Mouse (Mus musculus) kidney, adult 2 months (tissue): Measurements from ENCODE around the gene Gm9508. TPM values are rescaled to one million over a fixed set of nuclear protein-coding genes. Genes with fewer than 3 reads are reported as not detected.

Experiments used
- DNase-seq: peaks from one replicate; pipeline ENCODE4 v3.0.0; 2021
- H3K27ac ChIP-seq: fragments of 200-500 bp; 2 replicates; pipeline ENCODE4 v1.5.1; 2012; ENCODE audit warnings: low read depth, low read length, control low read depth, inconsistent platforms; ENCODE audit not compliant: insufficient read depth
- H3K27me3 ChIP-seq: fragments of 200-500 bp; replicated peaks from 2 replicates; pipeline ENCODE4 v1.6.1; 2012; ENCODE audit warnings: mild to moderate bottlenecking, moderate library complexity, low read length, inconsistent platforms; ENCODE audit not compliant: control insufficient read depth, insufficient read depth
- H3K36me3 ChIP-seq: fragments of 200-500 bp; 2 replicates; pipeline ENCODE4 v1.6.1; 2012; ENCODE audit warnings: mild to moderate bottlenecking, moderate library complexity, low read length, inconsistent platforms; ENCODE audit not compliant: control insufficient read depth, insufficient read depth
- H3K4me1 ChIP-seq: fragments of 200-500 bp; 2 replicates; pipeline ENCODE4 v1.6.1; 2011; ENCODE audit warnings: low read length; ENCODE audit not compliant: control insufficient read depth, insufficient read depth
- H3K4me3 ChIP-seq: fragments of 200-500 bp; 2 replicates; pipeline ENCODE4 v1.5.1; 2011; ENCODE audit warnings: mild to moderate bottlenecking, low read depth, low read length, control low read depth; ENCODE audit not compliant: insufficient read depth
- CTCF ChIP-seq: fragments of 200-500 bp; conservative IDR thresholded peaks from 2 replicates; pipeline ENCODE4 v1.5.1; 2011; ENCODE audit warnings: low read depth, mild to moderate bottlenecking, control low read depth, low read length, moderate library complexity, mixed read lengths; ENCODE audit not compliant: insufficient read depth, insufficient read length
- POLR2A ChIP-seq: fragments of 200-500 bp; IDR thresholded peaks from one replicate; pipeline ENCODE4 v1.6.1; 2011; ENCODE audit warnings: low read depth, low read length, control low read depth
- WGBS: fragments of 180-500 bp; shearing (Covaris S2); methylation state at CpG from one replicate; pipeline ENCODE4 v1.1.7; 2018; 5-methylcytosine and 5-hydroxymethylcytosine counted together
- polyA plus RNA-seq: library from polyadenylated mRNA; depleted of rRNA; stranded (reverse); fragments of >200 nt; gene quantifications from 2 replicates; pipeline ENCODE4 v1.2.3, GENCODE M21; 2012; rRNA removed

The Gm9508 gene
- polyA plus RNA-seq, 1 experiment, result not detected

GRCm38 (mm10) chr10:77670710-77671109, 26.3 kb downstream of the Gm9508 start:
- H3K36me3 ChIP-seq, result no peaks in the 10 kb centered on the region
- no peak overlapping the region for H3K27ac ChIP-seq
- no peak for TF ChIP-seq CTCF
- TF ChIP-seq POLR2A, result no peak
- no peak for DNase-seq
- no peaks in the 10 kb centered on the region for H3K4me1 ChIP-seq
- 84% methylated on average over 4 of the region's 4 CpGs for WGBS
- no peaks in the 10 kb centered on the region for H3K27me3 ChIP-seq
- no peak overlapping the region for H3K4me3 ChIP-seq

GRCm38 (mm10) chr10:77667402-77667801, 29.6 kb downstream of the Gm9508 start:
- no peak for TF ChIP-seq POLR2A
- TF ChIP-seq CTCF, result no peak
- H3K36me3 ChIP-seq, result no peaks in the 10 kb centered on the region
- no peak overlapping the region for H3K27ac ChIP-seq
- no peak for DNase-seq
- 59% methylated on average over 4 of the region's 4 CpGs for WGBS
- H3K27me3 ChIP-seq, result no peaks in the 10 kb centered on the region
- H3K4me3 ChIP-seq, result no peak overlapping the region
- no peaks in the 10 kb centered on the region for H3K4me1 ChIP-seq

GRCm38 (mm10) chr10:77666342-77666741, 30.7 kb downstream of the Gm9508 start:
- TF ChIP-seq POLR2A (no peak), CTCF (no peak)
- 54% methylated on average over 8 of the region's 8 CpGs for WGBS
- Histone ChIP-seq H3K36me3 (no peaks in the 10 kb centered on the region), H3K4me1 (no peaks in the 10 kb centered on the region), H3K27me3 (no peaks in the 10 kb centered on the region), H3K27ac (no peak overlapping the region), H3K4me3 (no peak overlapping the region)
- no peak for DNase-seq

GRCm38 (mm10) chr10:77663949-77664665, 32.9 kb downstream of the Gm9508 start:
- no peak for DNase-seq
- Histone ChIP-seq H3K27me3 (no peaks in the 10 kb centered on the region), H3K4me1 (no peaks in the 10 kb centered on the region), H3K36me3 (no peaks in the 10 kb centered on the region), H3K27ac (no peak overlapping the region), H3K4me3 (no peak overlapping the region)
- no peak for TF ChIP-seq CTCF
- WGBS, result 29% methylated on average over 43 of the region's 43 CpGs

- H3K36me3 ChIP-seq, result no peaks in the 10 kb centered on the region
- 24% methylated on average over 15 of the region's 15 CpGs for WGBS
- H3K4me3 ChIP-seq, result no peak overlapping the region
- H3K27ac ChIP-seq, result no peak overlapping the region
- H3K27me3 ChIP-seq, result no peaks in the 10 kb centered on the region
- DNase-seq, result peak; percentile 62
- H3K4me1 ChIP-seq, result no peaks in the 10 kb centered on the region
- no peak for TF ChIP-seq POLR2A
- no peak for TF ChIP-seq CTCF
These were observed 38.6 kb downstream of the Gm9508 start for GRCm38 (mm10) chr10:77658286-77658994.

- no peaks in the 10 kb centered on the region for H3K27me3 ChIP-seq
- no peak overlapping the region for H3K4me3 ChIP-seq
- no peaks in the 10 kb centered on the region for H3K4me1 ChIP-seq
- H3K27ac ChIP-seq, result no peak overlapping the region
- no peak for DNase-seq
- 89% methylated on average over 9 of the region's 9 CpGs for WGBS
- H3K36me3 ChIP-seq, result no peaks in the 10 kb centered on the region
- TF ChIP-seq CTCF, result no peak
- no peak for TF ChIP-seq POLR2A
These were observed 45.0 kb downstream of the Gm9508 start for GRCm38 (mm10) chr10:77652046-77652445.

GRCm38 (mm10) chr10:77647901-77648300, 49.1 kb downstream of the Gm9508 start:
- TF ChIP-seq POLR2A (no peak), CTCF (no peak)
- H3K36me3 ChIP-seq, result 0 out of 2 replicates have a peak, but pooled peaks cover 2% of the 10 kb centered on the region
- WGBS, result 89% methylated on average over 8 of the region's 8 CpGs
- H3K27ac ChIP-seq, result no peak overlapping the region
- no peaks in the 10 kb centered on the region for H3K27me3 ChIP-seq
- H3K4me1 ChIP-seq, result no peaks in the 10 kb centered on the region
- DNase-seq, result no peak
- H3K4me3 ChIP-seq, result no peak overlapping the region

GRCm38 (mm10) chr10:77647461-77647860, 49.6 kb downstream of the Gm9508 start:
- Histone ChIP-seq H3K4me1 (no peaks in the 10 kb centered on the region), H3K4me3 (no peak overlapping the region), H3K27ac (no peak overlapping the region), H3K36me3 (peaks cover 2% of the 10 kb centered on the region; the same call in 1 of the 2 replicates), H3K27me3 (no peaks in the 10 kb centered on the region)
- no peak for DNase-seq
- WGBS, result 81% methylated on average over 1 of the region's 1 CpGs
- no peak for TF ChIP-seq CTCF
- no peak for TF ChIP-seq POLR2A

Other genes with a start within 250 kb of the Gm9508 start
- gene Fam207a, start 181.4 kb downstream of the Gm9508 start, polyA plus RNA-seq, result 30.5 and 31.4 TPM in 2 replicates
- gene Itgb2, start 167.0 kb downstream of the Gm9508 start, polyA plus RNA-seq, result 6.5 and 13.6 TPM in 2 replicates
- gene Pttg1ip, start 115.5 kb downstream of the Gm9508 start, polyA plus RNA-seq, result 321 and 342 TPM in 2 replicates
- gene Sumo3, start 91.1 kb downstream of the Gm9508 start, polyA plus RNA-seq, result 241 and 269 TPM in 2 replicates
- gene Gm49325, start 91.0 kb downstream of the Gm9508 start, polyA plus RNA-seq, result not detected in 2 replicates
- gene Ube2g2, start 75.0 kb downstream of the Gm9508 start, polyA plus RNA-seq, result 29.9 and 33.8 TPM in 2 replicates
- 0.86 and 1.2 TPM in 2 replicates for gene Tspear, start 10.7 kb downstream of the Gm9508 start, polyA plus RNA-seq
- not detected in 2 replicates for gene Gm19402, start 6.5 kb downstream of the Gm9508 start, polyA plus RNA-seq
- gene Gm10272, start 9.4 kb upstream of the Gm9508 start, polyA plus RNA-seq, result not detected in 2 replicates
- not detected in 2 replicates for gene Gm10024, start 14.2 kb upstream of the Gm9508 start, polyA plus RNA-seq
- not detected in 2 replicates for gene Gm10142, start 18.6 kb upstream of the Gm9508 start, polyA plus RNA-seq
- gene Krtap12-1, start 23.4 kb upstream of the Gm9508 start, polyA plus RNA-seq, result not detected in 2 replicates
- not detected in 2 replicates for gene Gm10100, start 29.3 kb upstream of the Gm9508 start, polyA plus RNA-seq
- gene Gm18596, start 45.4 kb upstream of the Gm9508 start, polyA plus RNA-seq, result not detected in 2 replicates
- not detected in 2 replicates for gene Gm9736, start 54.1 kb upstream of the Gm9508 start, polyA plus RNA-seq
- not detected in 2 replicates for gene Gm3233, start 62.4 kb upstream of the Gm9508 start, polyA plus RNA-seq
- not detected in 2 replicates for gene Gm3238, start 74.1 kb upstream of the Gm9508 start, polyA plus RNA-seq
- gene Gm7138, start 79.7 kb upstream of the Gm9508 start, polyA plus RNA-seq, result not detected in 2 replicates
- not detected in 2 replicates for gene Gm3250, start 85.3 kb upstream of the Gm9508 start, polyA plus RNA-seq
- not detected in 2 replicates for gene Gm7137, start 91.0 kb upstream of the Gm9508 start, polyA plus RNA-seq
- not detected in 2 replicates for gene Gm9639, start 97.8 kb upstream of the Gm9508 start, polyA plus RNA-seq
- gene Gm19668, start 101.9 kb upstream of the Gm9508 start, polyA plus RNA-seq, result not detected in 2 replicates
- not detected in 2 replicates for gene Gm9507, start 114.6 kb upstream of the Gm9508 start, polyA plus RNA-seq
- not detected in 2 replicates for gene Gm2696, start 117.4 kb upstream of the Gm9508 start, polyA plus RNA-seq
- not detected in 2 replicates for gene Krtap10-4, start 129.9 kb upstream of the Gm9508 start, polyA plus RNA-seq
- not detected in 2 replicates for gene Krtap10-10, start 138.7 kb upstream of the Gm9508 start, polyA plus RNA-seq
- not detected in 2 replicates for gene Gm36176, start 149.6 kb upstream of the Gm9508 start, polyA plus RNA-seq
- not detected in 2 replicates for gene Gm10318, start 155.6 kb upstream of the Gm9508 start, polyA plus RNA-seq
- not detected in 2 replicates for gene Gm3285, start 164.7 kb upstream of the Gm9508 start, polyA plus RNA-seq
- 8.4 and 8.6 TPM in 2 replicates for gene Lrrc3, start 205.3 kb upstream of the Gm9508 start, polyA plus RNA-seq